Mouse (Mus musculus): ENCODE measurements around the gene Rpl27a. TPM values are rescaled to one million over a fixed set of nuclear protein-coding genes. Genes with fewer than 3 reads are reported as not detected.

Gene Rpl27a
- 110 and 124 TPM in 2 replicates for polyA plus RNA-seq (2014; fragmentation: Nextera tagmentation; extraction: Ambion mirVana)

DNA sequence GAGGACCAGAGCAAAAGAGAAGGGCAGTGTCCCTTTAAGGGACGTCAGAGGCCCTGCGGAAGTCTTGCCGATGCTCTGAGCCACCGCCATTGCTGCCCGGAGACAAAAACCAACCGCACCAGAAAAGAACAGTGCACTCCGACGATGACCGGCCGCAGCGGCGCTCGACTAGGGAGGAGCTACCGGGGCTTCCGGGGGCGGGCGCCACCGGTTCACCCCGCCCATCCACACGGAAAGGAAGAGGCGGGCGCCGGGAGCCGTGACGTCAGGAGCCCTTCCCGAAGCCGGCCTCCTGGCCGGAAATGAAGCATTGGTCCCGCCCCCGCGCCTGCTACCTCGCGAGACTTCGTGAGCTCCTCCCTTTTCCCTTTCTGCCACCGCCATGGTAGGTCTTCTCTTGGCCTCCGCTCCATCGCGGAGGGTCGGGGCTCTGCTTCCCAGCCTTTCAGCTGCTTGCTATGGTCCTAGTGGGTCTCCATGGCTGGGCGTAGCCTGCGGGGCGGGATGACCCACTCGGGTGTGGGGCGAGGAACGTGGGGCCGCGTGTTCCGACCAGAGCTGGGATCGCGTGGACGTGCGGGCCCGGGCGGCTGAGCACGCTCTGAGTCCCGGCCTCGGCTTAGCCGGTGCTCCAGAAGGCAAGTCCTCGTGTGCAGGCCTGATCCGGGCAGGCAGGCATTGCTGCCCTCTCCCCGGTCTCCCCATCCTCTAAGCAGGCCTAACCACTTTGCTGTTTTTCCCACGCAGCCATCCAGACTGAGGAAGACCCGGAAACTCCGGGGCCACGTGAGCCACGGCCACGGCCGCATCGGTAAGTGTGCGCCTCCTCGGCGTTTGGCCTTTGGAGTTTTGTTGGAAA lies at the start of gene Rpl27a:
Rpl27a (plus strand) TSS at position 310 of the 859 bp plus-strand sequence.
- ATAC-seq (ENCODE audit: low FRiP score) (peak; percentile 95), DNase-seq (ENCODE audit: low spot score) (peak; percentile 99)
- peak within 1 kb of the TSS; percentile 95 for H3K9ac ChIP-seq (ENCODE audit: low read depth, low read length)
- peaks cover 11% of the 10 kb centered on the region; the same call in 1 of the 2 replicates for H3K36me3 ChIP-seq (ENCODE audit: control insufficient read depth, insufficient read depth, low read length)
- H3K27me3 ChIP-seq (ENCODE audit: control insufficient read depth, insufficient read depth, low read length) = no peaks in the 10 kb centered on the region
- WGBS = under 1% methylated on average over 55 of the region's 72 CpGs
- no peaks in the 10 kb centered on the region for H3K9me3 ChIP-seq (ENCODE audit: control insufficient read depth, low read length)
- H3K4me1 ChIP-seq (replicated peaks; ENCODE audit: control insufficient read depth, insufficient read depth, low read length) = 0 out of 2 replicates have a peak, but pooled peaks cover 3% of the 10 kb centered on the region
- peak within 1 kb of the TSS; percentile 91 for H3K27ac ChIP-seq (ENCODE audit: low read depth, low read length)
- peak within 1 kb of the TSS; percentile 87 for H3K4me2 ChIP-seq (replicated peaks; ENCODE audit: low read depth, low read length)
- H3K4me3 ChIP-seq (ENCODE audit: low read depth, low read length) = peak within 1 kb of the TSS; percentile 87

DNA sequence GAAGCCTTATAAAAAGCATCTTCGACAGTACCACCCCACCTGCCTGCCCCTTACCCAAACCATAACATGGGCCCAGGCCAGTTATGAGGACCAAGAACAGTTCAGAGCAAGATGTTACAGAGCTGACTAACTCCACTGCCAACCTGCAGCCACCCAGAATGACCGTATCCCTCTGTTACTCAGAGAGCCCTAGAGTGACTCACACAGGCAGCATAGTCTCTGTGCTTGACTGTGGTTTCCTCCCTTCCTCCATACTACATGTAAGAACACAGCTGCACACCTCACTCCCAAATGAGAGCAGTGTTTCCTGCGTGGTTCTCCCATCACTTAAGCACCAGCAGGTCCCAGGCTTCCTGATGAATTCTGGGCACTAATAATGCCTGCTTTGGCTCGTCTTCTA lies 48.2 kb upstream of the Rpl27a start:
- ATAC-seq (ENCODE audit: low FRiP score) (no peak), DNase-seq (ENCODE audit: low spot score) (no peak)
- Histone ChIP-seq H3K27ac (ENCODE audit: low read depth, low read length) (no peak overlapping the region), H3K27me3 (ENCODE audit: control insufficient read depth, insufficient read depth, low read length) (no peaks in the 10 kb centered on the region), H3K4me1 (replicated peaks; ENCODE audit: control insufficient read depth, insufficient read depth, low read length) (no peaks in the 10 kb centered on the region), H3K36me3 (ENCODE audit: control insufficient read depth, insufficient read depth, low read length) (no peaks in the 10 kb centered on the region), H3K9me3 (ENCODE audit: control insufficient read depth, low read length) (no peaks in the 10 kb centered on the region), H3K9ac (ENCODE audit: low read depth, low read length) (no peak overlapping the region), H3K4me3 (ENCODE audit: low read depth, low read length) (no peak overlapping the region), H3K4me2 (replicated peaks; ENCODE audit: low read depth, low read length) (no peak overlapping the region)
- WGBS = 75% methylated on average over 4 of the region's 4 CpGs

DNA sequence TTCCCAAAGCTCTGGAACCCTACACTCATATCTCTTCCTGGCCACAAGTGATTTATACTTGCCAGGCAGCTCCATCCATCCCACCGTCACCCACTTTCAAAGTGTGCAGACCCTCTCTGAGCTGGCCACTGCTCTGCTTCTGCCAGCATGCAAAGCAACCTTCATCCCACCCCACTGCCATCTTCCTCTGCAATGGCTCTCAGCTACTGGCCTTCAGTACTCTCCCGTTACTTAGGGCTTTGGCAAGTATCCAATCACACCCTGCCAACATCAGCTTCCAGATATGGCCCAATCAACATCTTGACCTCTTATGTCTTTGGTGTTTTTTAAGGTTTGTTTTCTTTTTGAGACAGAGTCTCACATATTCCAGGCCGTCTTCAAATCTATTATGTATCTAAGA lies 41.0 kb upstream of the Rpl27a start:
- Histone ChIP-seq H3K4me3 (ENCODE audit: low read depth, low read length) (no peak overlapping the region), H3K27me3 (ENCODE audit: control insufficient read depth, insufficient read depth, low read length) (no peaks in the 10 kb centered on the region), H3K9me3 (ENCODE audit: control insufficient read depth, low read length) (no peaks in the 10 kb centered on the region), H3K27ac (ENCODE audit: low read depth, low read length) (no peak overlapping the region), H3K4me1 (replicated peaks; ENCODE audit: control insufficient read depth, insufficient read depth, low read length) (no peaks in the 10 kb centered on the region), H3K9ac (ENCODE audit: low read depth, low read length) (no peak overlapping the region), H3K4me2 (replicated peaks; ENCODE audit: low read depth, low read length) (no peak overlapping the region), H3K36me3 (ENCODE audit: control insufficient read depth, insufficient read depth, low read length) (no peaks in the 10 kb centered on the region)
- DNase-seq (ENCODE audit: low spot score) = no peak
- ATAC-seq (ENCODE audit: low FRiP score) = no peak
- 90% methylated on average over 3 of the region's 3 CpGs for WGBS

DNA sequence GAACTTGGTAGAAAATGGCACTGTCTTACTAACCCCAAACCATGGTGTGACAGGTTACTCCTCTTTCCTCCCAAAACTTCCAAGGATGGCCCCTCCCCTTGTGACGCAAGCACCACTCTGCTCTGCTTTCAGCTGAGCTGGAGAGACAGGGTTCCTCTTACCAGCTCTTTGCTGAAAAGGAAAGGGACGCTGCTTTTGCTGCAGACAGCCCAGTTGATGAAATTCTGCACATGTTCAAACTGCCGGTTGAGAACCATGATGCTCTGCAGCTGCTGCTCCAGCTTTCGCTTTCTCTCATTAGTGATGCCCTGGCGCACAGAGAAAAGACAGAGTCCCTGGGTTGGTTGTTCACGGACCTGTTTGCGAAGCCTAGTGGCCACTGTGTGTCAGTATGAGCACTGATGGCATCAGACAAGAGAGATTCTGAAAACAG lies 38.2 kb upstream of the Rpl27a start:
- Histone ChIP-seq H3K27ac (ENCODE audit: low read depth, low read length) (no peak overlapping the region), H3K9ac (ENCODE audit: low read depth, low read length) (no peak overlapping the region), H3K4me2 (replicated peaks; ENCODE audit: low read depth, low read length) (no peak overlapping the region), H3K4me3 (ENCODE audit: low read depth, low read length) (no peak overlapping the region), H3K27me3 (ENCODE audit: control insufficient read depth, insufficient read depth, low read length) (no peaks in the 10 kb centered on the region), H3K36me3 (ENCODE audit: control insufficient read depth, insufficient read depth, low read length) (no peaks in the 10 kb centered on the region), H3K4me1 (replicated peaks; ENCODE audit: control insufficient read depth, insufficient read depth, low read length) (no peaks in the 10 kb centered on the region), H3K9me3 (ENCODE audit: control insufficient read depth, low read length) (no peaks in the 10 kb centered on the region)
- peak; percentile 67 for ATAC-seq (ENCODE audit: low FRiP score)
- peak; percentile 53 for DNase-seq (ENCODE audit: low spot score)
- 28% methylated on average over 7 of the region's 7 CpGs for WGBS

DNA sequence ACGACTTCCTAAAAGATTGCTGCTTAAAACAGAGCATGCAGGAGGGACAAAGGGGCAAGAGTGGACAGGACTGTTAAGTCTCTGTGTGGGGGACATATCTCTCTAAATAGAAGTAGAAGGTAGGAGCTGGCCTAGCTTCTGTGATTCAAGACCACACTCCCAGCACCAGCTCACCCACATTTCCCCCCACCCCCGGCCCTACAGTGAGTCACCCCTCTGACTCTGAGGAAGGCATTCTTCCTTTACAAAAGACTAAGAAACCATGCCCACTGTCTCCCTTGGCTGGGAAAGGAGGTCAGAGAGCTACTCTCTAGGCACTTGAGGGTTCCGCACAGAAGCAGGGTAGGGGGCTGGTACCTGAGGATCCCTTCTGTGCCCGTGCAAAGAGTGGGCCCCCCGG lies 34.7 kb upstream of the Rpl27a start:
- no peak overlapping the region for H3K27ac ChIP-seq (ENCODE audit: low read depth, low read length)
- no peak for DNase-seq (ENCODE audit: low spot score)
- no peaks in the 10 kb centered on the region for H3K36me3 ChIP-seq (ENCODE audit: control insufficient read depth, insufficient read depth, low read length)
- H3K4me1 ChIP-seq (replicated peaks; ENCODE audit: control insufficient read depth, insufficient read depth, low read length) = no peaks in the 10 kb centered on the region
- H3K9me3 ChIP-seq (ENCODE audit: control insufficient read depth, low read length) = no peaks in the 10 kb centered on the region
- H3K27me3 ChIP-seq (ENCODE audit: control insufficient read depth, insufficient read depth, low read length) = no peaks in the 10 kb centered on the region
- ATAC-seq (ENCODE audit: low FRiP score) = no peak
- no peak overlapping the region for H3K9ac ChIP-seq (ENCODE audit: low read depth, low read length)
- no peak overlapping the region for H3K4me3 ChIP-seq (ENCODE audit: low read depth, low read length)
- no peak overlapping the region for H3K4me2 ChIP-seq (replicated peaks; ENCODE audit: low read depth, low read length)
- WGBS = 66% methylated on average over 5 of the region's 5 CpGs

DNA sequence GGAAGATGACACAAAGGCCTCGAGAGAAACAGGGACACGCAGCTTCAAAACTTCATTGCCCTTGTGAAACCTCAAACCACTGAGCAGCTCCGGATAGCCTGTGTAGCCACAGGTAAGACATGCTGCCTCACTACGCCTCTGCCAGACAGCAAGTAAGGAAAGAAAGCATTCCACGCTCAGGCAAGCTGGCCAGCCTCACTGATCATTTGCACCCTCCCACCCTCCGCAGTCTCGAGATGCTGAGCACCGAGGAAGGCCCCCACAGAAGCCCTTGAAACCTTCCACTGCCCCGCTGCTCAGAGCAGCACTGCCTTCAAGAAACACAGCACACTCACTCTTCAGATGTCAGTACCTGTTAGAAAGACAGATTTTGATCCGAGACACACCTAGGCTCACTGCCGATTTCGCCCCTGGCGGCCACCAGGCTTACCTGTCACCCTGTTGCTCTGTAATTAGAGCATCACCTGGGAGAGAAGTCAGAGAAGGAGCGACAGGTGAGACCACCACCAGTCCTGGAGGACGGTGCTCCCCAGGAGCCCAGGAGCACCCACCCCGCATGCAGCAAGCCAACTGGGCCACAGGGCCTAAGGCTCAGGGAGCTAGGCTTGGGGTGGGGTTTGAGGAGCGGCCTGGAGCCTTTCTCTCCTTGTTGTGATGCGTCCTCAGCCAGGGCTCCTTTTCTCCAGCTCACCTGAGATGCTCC lies 26.2 kb upstream of the Rpl27a start:
- Histone ChIP-seq H3K9ac (ENCODE audit: low read depth, low read length) (no peak overlapping the region), H3K27ac (ENCODE audit: low read depth, low read length) (no peak overlapping the region), H3K4me1 (replicated peaks; ENCODE audit: control insufficient read depth, insufficient read depth, low read length) (no peaks in the 10 kb centered on the region; the same call in 1 of the 2 replicates), H3K27me3 (ENCODE audit: control insufficient read depth, insufficient read depth, low read length) (peaks cover 4% of the 10 kb centered on the region), H3K36me3 (ENCODE audit: control insufficient read depth, insufficient read depth, low read length) (no peaks in the 10 kb centered on the region), H3K9me3 (ENCODE audit: control insufficient read depth, low read length) (no peaks in the 10 kb centered on the region), H3K4me2 (replicated peaks; ENCODE audit: low read depth, low read length) (no peak overlapping the region), H3K4me3 (ENCODE audit: low read depth, low read length) (no peak overlapping the region)
- ATAC-seq (ENCODE audit: low FRiP score) (no peak), DNase-seq (ENCODE audit: low spot score) (no peak)
- 55% methylated on average over 18 of the region's 18 CpGs for WGBS

DNA sequence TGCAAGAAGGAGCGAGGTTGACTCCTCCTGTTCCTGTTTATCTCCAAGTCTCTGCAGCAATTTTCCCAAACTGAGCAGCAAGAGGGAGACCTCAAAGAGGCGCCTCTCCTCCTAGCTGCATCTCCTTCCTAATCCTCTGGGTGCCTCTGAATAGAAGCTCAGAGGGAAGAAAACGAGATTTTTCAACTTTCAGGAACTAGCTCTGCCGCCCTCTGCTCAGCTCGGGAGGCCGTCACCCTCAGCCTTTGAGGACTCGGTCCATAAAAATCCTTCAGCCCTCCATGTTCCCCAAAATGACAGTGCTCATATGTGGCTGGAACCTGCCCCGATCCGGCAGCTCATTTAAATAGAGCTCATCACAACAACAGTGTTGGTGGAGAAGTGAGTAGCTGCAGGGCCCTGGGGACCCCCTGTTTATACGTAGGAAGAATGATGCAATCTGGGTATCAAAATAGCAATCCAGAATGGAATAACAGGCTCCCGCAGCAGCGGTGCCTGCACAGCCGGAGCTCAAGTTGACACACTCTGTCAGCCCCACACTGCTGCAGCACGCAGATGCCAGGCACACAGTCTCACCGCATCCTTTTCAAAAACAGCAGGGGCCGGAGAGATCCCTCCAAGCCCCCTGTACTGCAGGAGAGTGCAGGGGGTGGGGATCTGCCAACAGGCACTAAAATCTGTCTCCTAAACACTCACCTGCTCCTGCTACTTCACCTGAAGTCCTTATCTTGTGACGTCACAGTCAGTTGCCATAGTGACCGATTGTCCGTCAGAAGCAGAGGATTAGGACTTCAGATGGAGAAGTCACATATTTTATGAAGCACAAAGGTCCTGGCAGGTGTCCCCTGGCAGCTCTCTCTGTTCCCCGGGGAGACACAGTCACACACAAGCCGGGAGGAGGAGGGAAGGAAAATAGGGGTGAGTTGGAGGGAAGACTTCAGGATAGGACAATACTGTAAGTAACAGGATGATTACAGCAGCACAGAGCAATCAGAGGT lies 25.3 kb upstream of the Rpl27a start:
- no peak for ATAC-seq (ENCODE audit: low FRiP score)
- Histone ChIP-seq H3K27ac (ENCODE audit: low read depth, low read length) (no peak overlapping the region), H3K4me1 (replicated peaks; ENCODE audit: control insufficient read depth, insufficient read depth, low read length) (no peaks in the 10 kb centered on the region; the same call in 1 of the 2 replicates), H3K9ac (ENCODE audit: low read depth, low read length) (no peak overlapping the region), H3K27me3 (ENCODE audit: control insufficient read depth, insufficient read depth, low read length) (peaks cover 4% of the 10 kb centered on the region), H3K36me3 (ENCODE audit: control insufficient read depth, insufficient read depth, low read length) (no peaks in the 10 kb centered on the region), H3K4me3 (ENCODE audit: low read depth, low read length) (peak overlapping the region; percentile 13; the same call in 1 of the 2 replicates), H3K9me3 (ENCODE audit: control insufficient read depth, low read length) (no peaks in the 10 kb centered on the region), H3K4me2 (replicated peaks; ENCODE audit: low read depth, low read length) (peak overlapping the region; percentile 31)
- DNase-seq (ENCODE audit: low spot score) = peak; percentile 28
- WGBS = 16% methylated on average over 21 of the region's 21 CpGs

DNA sequence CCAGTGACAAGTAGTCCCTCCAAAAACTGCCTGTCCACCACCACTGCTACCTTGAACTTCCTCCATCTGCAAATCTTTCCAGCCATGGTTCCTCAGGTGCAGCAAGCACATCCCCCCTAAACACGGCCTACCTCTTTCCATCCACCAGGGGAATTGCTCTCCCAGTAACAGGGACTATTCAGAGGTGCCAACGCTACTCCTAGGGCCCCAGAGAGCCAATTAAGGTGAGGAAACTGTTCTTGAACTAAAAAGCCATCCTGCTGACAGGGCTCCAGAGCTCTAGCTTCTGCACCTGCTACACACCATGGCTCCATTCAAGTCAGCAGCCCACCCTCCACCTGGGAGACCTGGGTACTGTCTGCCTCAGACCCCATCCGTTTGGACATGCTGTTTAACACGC lies 21.4 kb upstream of the Rpl27a start:
- Histone ChIP-seq H3K4me3 (ENCODE audit: low read depth, low read length) (no peak overlapping the region), H3K4me1 (replicated peaks; ENCODE audit: control insufficient read depth, insufficient read depth, low read length) (no peaks in the 10 kb centered on the region; the same call in 1 of the 2 replicates), H3K27me3 (ENCODE audit: control insufficient read depth, insufficient read depth, low read length) (peaks cover 4% of the 10 kb centered on the region), H3K36me3 (ENCODE audit: control insufficient read depth, insufficient read depth, low read length) (no peaks in the 10 kb centered on the region), H3K9ac (ENCODE audit: low read depth, low read length) (no peak overlapping the region), H3K4me2 (replicated peaks; ENCODE audit: low read depth, low read length) (no peak overlapping the region), H3K9me3 (ENCODE audit: control insufficient read depth, low read length) (no peaks in the 10 kb centered on the region), H3K27ac (ENCODE audit: low read depth, low read length) (no peak overlapping the region)
- ATAC-seq (ENCODE audit: low FRiP score) (no peak), DNase-seq (ENCODE audit: low spot score) (no peak)
- 67% methylated on average over 4 of the region's 4 CpGs for WGBS

All from hindbrain, embryonic 11.5 days (tissue).